Mouse (Mus musculus): ENCODE results near the gene Nos3.

DNA sequence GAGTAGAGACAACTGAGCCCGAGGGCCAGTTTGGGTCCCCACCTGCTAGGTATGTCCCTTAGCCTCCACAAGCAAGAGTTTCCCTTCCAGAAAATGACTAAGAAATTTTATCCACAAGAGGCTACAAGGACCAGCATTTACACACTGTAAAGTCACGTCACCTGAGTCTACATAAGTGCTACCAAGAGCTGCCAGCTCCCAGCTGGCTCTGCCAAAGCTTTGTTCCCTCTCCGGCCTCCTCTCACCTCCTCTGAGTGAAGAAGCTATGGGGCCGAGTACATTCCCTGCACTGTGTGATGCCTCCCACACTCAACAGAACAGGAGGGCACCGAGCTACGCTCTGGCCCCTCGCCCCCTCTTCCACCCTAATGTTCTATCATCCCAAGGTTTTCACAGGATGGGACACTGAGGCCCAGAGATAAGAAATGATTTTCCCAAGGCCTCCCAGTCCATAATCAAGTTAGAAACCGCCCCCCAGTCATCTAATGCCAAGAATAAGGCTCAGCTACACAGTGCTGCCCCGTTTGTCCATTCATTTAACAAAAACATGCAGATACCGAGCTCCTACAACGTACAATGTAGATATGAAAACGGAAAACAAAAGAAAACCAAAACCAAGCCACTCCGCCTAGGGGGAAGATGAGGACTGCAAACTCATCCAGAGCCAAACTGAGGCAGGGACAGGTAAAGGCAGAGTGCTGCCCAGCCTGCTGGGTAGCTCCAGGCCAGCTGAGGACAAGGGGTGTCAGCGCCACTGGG lies 22.2 kb upstream of the Nos3 start:
- TF ChIP-seq CTCF (IDR thresholded peaks at IDR 0.05; ENCODE audit: low read depth) (no peak), EP300 (IDR thresholded peaks at IDR 0.05; ENCODE audit: low read depth) (no peak)
